Mouse (Mus musculus) midbrain, embryonic 11.5 days (tissue): Measurements from ENCODE around the gene Umodl1. TPM values are rescaled to one million over a fixed set of nuclear protein-coding genes. Genes with fewer than 3 reads are reported as not detected.

Source experiments
- ATAC-seq: fragments of 200-750 bp; cut with Nextera tagmentation; 2 replicates; pipeline ENCODE4 v1.8.0; 2017; ENCODE audit warnings: moderate TSS enrichment, moderate library complexity; ENCODE audit not compliant: low FRiP score
- DNase-seq: peaks from one replicate; pipeline ENCODE4 v3.0.0; 2015; ENCODE audit warnings: low spot score; ENCODE audit errors: missing footprints
- H3K27ac ChIP-seq: fragments of 300-500 bp; sonication (generic); 2 replicates; pipeline ENCODE4 v1.5.1; 2014; ENCODE audit warnings: low read depth, low read length
- H3K27me3 ChIP-seq: fragments of 300-500 bp; sonication (generic); 2 replicates; pipeline ENCODE4 v1.6.1; 2014; ENCODE audit warnings: mild to moderate bottlenecking, low read length, moderate library complexity, mixed read lengths; ENCODE audit not compliant: control insufficient read depth, insufficient read depth
- H3K36me3 ChIP-seq: fragments of 300-500 bp; sonication (generic); 2 replicates; pipeline ENCODE4 v1.6.1; 2014; ENCODE audit warnings: mild to moderate bottlenecking, low read length, moderate library complexity, mixed read lengths; ENCODE audit not compliant: control insufficient read depth, insufficient read depth
- H3K4me1 ChIP-seq: fragments of 300-500 bp; sonication (generic); 2 replicates; pipeline ENCODE4 v1.6.1; 2014; ENCODE audit warnings: low read length; ENCODE audit not compliant: control insufficient read depth, insufficient read depth
- H3K4me2 ChIP-seq: fragments of 300-500 bp; sonication (generic); 2 replicates; pipeline ENCODE4 v1.6.1; 2014; ENCODE audit warnings: mild to moderate bottlenecking, moderate library complexity
- H3K4me3 ChIP-seq: fragments of 300-500 bp; sonication (generic); 2 replicates; pipeline ENCODE4 v1.5.1; 2014; ENCODE audit warnings: low read depth, low read length
- H3K9ac ChIP-seq: fragments of 300-500 bp; sonication (generic); 2 replicates; pipeline ENCODE4 v1.6.1; 2014; ENCODE audit warnings: low read length
- H3K9me3 ChIP-seq: fragments of 300-500 bp; sonication (generic); 2 replicates; pipeline ENCODE4 v1.6.1; 2016; ENCODE audit warnings: low read length; ENCODE audit not compliant: control insufficient read depth
- WGBS: fragments of 180-500 bp; shearing (Covaris S2); extraction: QIAGEN DNeasy Blood & Tissue Kit; methylation state at CpG from one replicate; pipeline ENCODE4 v1.1.7; 2014; 5-methylcytosine and 5-hydroxymethylcytosine counted together
- polyA plus RNA-seq: library from polyadenylated mRNA; unstranded; fragments of >200 nt; fragmentation: Nextera tagmentation; extraction: Ambion mirVana; gene quantifications from 2 replicates; pipeline ENCODE4 v1.2.1, GENCODE M21; 2014

The Umodl1 gene
- 0.07 TPM in 1 of 2 replicates, not detected in the other for polyA plus RNA-seq

GRCm38 (mm10) chr17:30954340-30954739 is at the start of gene Umodl1:
Gene Umodl1 (plus strand): TSS chr17:30954640.
- H3K4me3 ChIP-seq = no peak within 1 kb of the TSS
- whole genome bisulfite sequencing = 63% methylated on average over 10 of the region's 10 CpGs
- H3K9ac ChIP-seq = no peak within 1 kb of the TSS
- H3K4me1 ChIP-seq = no peaks in the 10 kb centered on the region
- H3K4me2 ChIP-seq = no peak within 1 kb of the TSS
- ATAC-seq (no peak), DNase-seq (no peak)
- H3K9me3 ChIP-seq = no peaks in the 10 kb centered on the region
- H3K27ac ChIP-seq = no peak within 1 kb of the TSS
- no peaks in the 10 kb centered on the region for H3K27me3 ChIP-seq
- no peaks in the 10 kb centered on the region for H3K36me3 ChIP-seq

GRCm38 (mm10) chr17:30907577-30907976 is 46.9 kb upstream of the Umodl1 start:
- no peak overlapping the region for H3K4me2 ChIP-seq
- H3K9me3 ChIP-seq = no peaks in the 10 kb centered on the region
- WGBS = 71% methylated on average over 4 of the region's 4 CpGs
- no peak overlapping the region for H3K9ac ChIP-seq
- H3K4me1 ChIP-seq = no peaks in the 10 kb centered on the region
- DNase-seq = no peak
- H3K27ac ChIP-seq = no peak overlapping the region
- H3K4me3 ChIP-seq = no peak overlapping the region
- 0 out of 2 replicates have a peak, but pooled peaks cover 6% of the 10 kb centered on the region for H3K27me3 ChIP-seq
- no peak for ATAC-seq
- no peaks in the 10 kb centered on the region for H3K36me3 ChIP-seq

- WGBS = 88% methylated on average over 27 of the region's 27 CpGs
- ATAC-seq = no peak
These were observed 43.3 kb upstream of the Umodl1 start for GRCm38 (mm10) chr17:30910866-30911731.

GRCm38 (mm10) chr17:30911732-30912088 is 42.7 kb upstream of the Umodl1 start:
- 60% methylated on average over 8 of the region's 8 CpGs for WGBS
- DNase-seq (peak; percentile 8), ATAC-seq (no peak)
- Histone ChIP-seq H3K27me3 (no peaks in the 10 kb centered on the region), H3K9me3 (no peaks in the 10 kb centered on the region), H3K27ac (no peak overlapping the region), H3K9ac (no peak overlapping the region), H3K4me1 (no peaks in the 10 kb centered on the region), H3K4me2 (no peak overlapping the region), H3K4me3 (no peak overlapping the region), H3K36me3 (no peaks in the 10 kb centered on the region)

More at GRCm38 (mm10) chr17:30910866-30911731, 43.3 kb upstream of the Umodl1 start:
- no peaks in the 10 kb centered on the region for H3K9me3 ChIP-seq
- H3K36me3 ChIP-seq = no peaks in the 10 kb centered on the region
- H3K9ac ChIP-seq = no peak overlapping the region
- no peak overlapping the region for H3K4me2 ChIP-seq
- no peak overlapping the region for H3K27ac ChIP-seq
- no peaks in the 10 kb centered on the region for H3K27me3 ChIP-seq
- H3K4me1 ChIP-seq = no peaks in the 10 kb centered on the region
- no peak overlapping the region for H3K4me3 ChIP-seq
- DNase-seq = no peak

- no peaks in the 10 kb centered on the region for H3K4me1 ChIP-seq
- no peaks in the 10 kb centered on the region for H3K27me3 ChIP-seq
- H3K9me3 ChIP-seq = no peaks in the 10 kb centered on the region
- H3K9ac ChIP-seq = no peak overlapping the region
- WGBS = 84% methylated on average over 5 of the region's 5 CpGs
- DNase-seq (peak; percentile 57), ATAC-seq (no peak)
- H3K4me2 ChIP-seq = no peak overlapping the region
- no peak overlapping the region for H3K27ac ChIP-seq
- no peak overlapping the region for H3K4me3 ChIP-seq
- no peaks in the 10 kb centered on the region for H3K36me3 ChIP-seq
These were observed 41.9 kb upstream of the Umodl1 start for GRCm38 (mm10) chr17:30912536-30912935.

GRCm38 (mm10) chr17:30914264-30914663 is 40.2 kb upstream of the Umodl1 start:
- no peak overlapping the region for H3K4me2 ChIP-seq
- DNase-seq = no peak
- no peak overlapping the region for H3K27ac ChIP-seq
- H3K4me3 ChIP-seq = no peak overlapping the region
- H3K9me3 ChIP-seq = no peaks in the 10 kb centered on the region
- ATAC-seq = no peak
- H3K9ac ChIP-seq = no peak overlapping the region
- no peaks in the 10 kb centered on the region for H3K36me3 ChIP-seq
- no peaks in the 10 kb centered on the region for H3K4me1 ChIP-seq
- no peaks in the 10 kb centered on the region for H3K27me3 ChIP-seq

GRCm38 (mm10) chr17:30923566-30923965 is 30.9 kb upstream of the Umodl1 start:
- no peak overlapping the region for H3K4me3 ChIP-seq
- no peak overlapping the region for H3K27ac ChIP-seq
- no peaks in the 10 kb centered on the region for H3K27me3 ChIP-seq
- DNase-seq = no peak
- no peak overlapping the region for H3K4me2 ChIP-seq
- ATAC-seq = no peak
- H3K9me3 ChIP-seq = no peaks in the 10 kb centered on the region
- H3K4me1 ChIP-seq = no peaks in the 10 kb centered on the region
- H3K36me3 ChIP-seq = no peaks in the 10 kb centered on the region
- WGBS = 68% methylated on average over 4 of the region's 4 CpGs
- H3K9ac ChIP-seq = no peak overlapping the region

GRCm38 (mm10) chr17:30930827-30931226 is 23.6 kb upstream of the Umodl1 start:
- Histone ChIP-seq H3K36me3 (no peaks in the 10 kb centered on the region), H3K9me3 (no peaks in the 10 kb centered on the region), H3K9ac (no peak overlapping the region), H3K4me1 (no peaks in the 10 kb centered on the region), H3K4me2 (no peak overlapping the region), H3K27me3 (no peaks in the 10 kb centered on the region), H3K4me3 (no peak overlapping the region), H3K27ac (no peak overlapping the region)
- 89% methylated on average over 7 of the region's 7 CpGs for WGBS
- ATAC-seq = no peak
- DNase-seq = peak; percentile 28

- Histone ChIP-seq H3K27ac (no peak overlapping the region), H3K36me3 (no peaks in the 10 kb centered on the region), H3K4me2 (no peak overlapping the region), H3K9me3 (no peaks in the 10 kb centered on the region), H3K4me3 (no peak overlapping the region), H3K4me1 (no peaks in the 10 kb centered on the region), H3K9ac (no peak overlapping the region), H3K27me3 (no peaks in the 10 kb centered on the region)
- ATAC-seq (no peak), DNase-seq (peak; percentile 81)
- WGBS = 87% methylated on average over 5 of the region's 5 CpGs
These were observed 21.6 kb upstream of the Umodl1 start for GRCm38 (mm10) chr17:30932836-30933235.
